Mouse (Mus musculus) hindbrain, embryonic 16.5 days (tissue): Measurements from ENCODE around the gene Aqp9. TPM values are rescaled to one million over a fixed set of nuclear protein-coding genes. Genes with fewer than 3 reads are reported as not detected.

ENCODE experiments used
- ATAC-seq: fragments of 200-750 bp; cut with Nextera tagmentation; 2 replicates; pipeline ENCODE4 v1.8.0; 2017; ENCODE audit warnings: moderate TSS enrichment, moderate library complexity
- H3K27ac ChIP-seq: fragments of 300-500 bp; sonication (generic); 2 replicates; pipeline ENCODE4 v1.5.1; 2014; ENCODE audit warnings: low read depth, mild to moderate bottlenecking, control low read depth, low read length, moderate library complexity
- H3K27me3 ChIP-seq: fragments of 300-500 bp; sonication (generic); replicated peaks from 2 replicates; pipeline ENCODE4 v1.6.1; 2014; ENCODE audit warnings: low read length; ENCODE audit not compliant: control insufficient read depth, insufficient read depth
- H3K36me3 ChIP-seq: fragments of 300-500 bp; sonication (generic); 2 replicates; pipeline ENCODE4 v1.6.1; 2014; ENCODE audit warnings: mild to moderate bottlenecking, low read length, moderate library complexity, mixed read lengths; ENCODE audit not compliant: control insufficient read depth, insufficient read depth
- H3K4me1 ChIP-seq: fragments of 300-500 bp; sonication (generic); 2 replicates; pipeline ENCODE4 v1.6.1; 2014; ENCODE audit warnings: low read depth, low read length; ENCODE audit not compliant: control insufficient read depth, insufficient read depth
- H3K4me2 ChIP-seq: fragments of 300-500 bp; sonication (generic); 2 replicates; pipeline ENCODE4 v1.6.1; 2014; ENCODE audit warnings: mild to moderate bottlenecking, low read length, control low read depth, moderate library complexity
- H3K4me3 ChIP-seq: fragments of 300-500 bp; sonication (generic); 2 replicates; pipeline ENCODE4 v1.5.1; 2014; ENCODE audit warnings: mild to moderate bottlenecking, low read length, control low read depth, moderate library complexity
- H3K9ac ChIP-seq: fragments of 300-500 bp; sonication (generic); 2 replicates; pipeline ENCODE4 v1.6.1; 2014; ENCODE audit warnings: low read depth, mild to moderate bottlenecking, control low read depth, low read length, moderate library complexity
- H3K9me3 ChIP-seq: fragments of 300-500 bp; sonication (generic); 2 replicates; pipeline ENCODE4 v1.6.1; 2014; ENCODE audit warnings: mild to moderate bottlenecking, low read length, moderate library complexity; ENCODE audit not compliant: control insufficient read depth
- WGBS: fragments of 180-500 bp; shearing (Covaris S2); extraction: QIAGEN DNeasy Blood & Tissue Kit; methylation state at CpG from one replicate; pipeline ENCODE4 v1.1.7; 2014; 5-methylcytosine and 5-hydroxymethylcytosine counted together
- polyA plus RNA-seq: library from polyadenylated mRNA; unstranded; fragments of >200 nt; fragmentation: Nextera tagmentation; extraction: Ambion mirVana; gene quantifications from 2 replicates; pipeline ENCODE4 v1.2.1, GENCODE M21; 2015

Gene Aqp9
- polyA plus RNA-seq, 1 experiment from 2014 or later, result 1.9 TPM

DNA sequence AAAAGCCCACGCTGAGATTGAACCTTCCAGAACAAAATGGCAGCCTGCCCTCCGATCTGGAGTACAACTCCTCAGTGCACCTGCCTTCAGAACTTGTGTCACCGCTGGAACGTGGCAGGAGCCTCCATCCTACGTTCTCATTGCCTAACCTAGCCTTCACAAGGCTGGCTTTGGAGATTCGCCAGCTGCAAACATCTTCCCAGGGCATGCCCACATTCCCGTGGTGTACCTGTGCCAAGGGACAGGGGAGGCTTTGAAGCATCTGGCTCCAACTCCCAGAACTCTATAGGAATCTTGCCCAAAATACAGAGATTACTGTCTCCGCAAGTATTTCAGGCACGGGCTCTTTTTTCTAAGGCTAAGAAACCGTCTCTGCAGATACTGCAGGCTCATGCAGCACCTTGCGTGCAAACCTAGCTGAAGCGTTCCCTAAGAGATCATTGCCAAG is 92.3 kb downstream of the Aqp9 start:
- Histone ChIP-seq H3K4me1 (no peaks in the 10 kb centered on the region), H3K4me2 (no peak overlapping the region), H3K4me3 (no peak overlapping the region), H3K36me3 (no peaks in the 10 kb centered on the region), H3K9ac (no peak overlapping the region), H3K27ac (no peak overlapping the region), H3K9me3 (no peaks in the 10 kb centered on the region), H3K27me3 (no peaks in the 10 kb centered on the region)
- 78% methylated on average over 12 of the region's 12 CpGs for WGBS
- ATAC-seq, result no peak

DNA sequence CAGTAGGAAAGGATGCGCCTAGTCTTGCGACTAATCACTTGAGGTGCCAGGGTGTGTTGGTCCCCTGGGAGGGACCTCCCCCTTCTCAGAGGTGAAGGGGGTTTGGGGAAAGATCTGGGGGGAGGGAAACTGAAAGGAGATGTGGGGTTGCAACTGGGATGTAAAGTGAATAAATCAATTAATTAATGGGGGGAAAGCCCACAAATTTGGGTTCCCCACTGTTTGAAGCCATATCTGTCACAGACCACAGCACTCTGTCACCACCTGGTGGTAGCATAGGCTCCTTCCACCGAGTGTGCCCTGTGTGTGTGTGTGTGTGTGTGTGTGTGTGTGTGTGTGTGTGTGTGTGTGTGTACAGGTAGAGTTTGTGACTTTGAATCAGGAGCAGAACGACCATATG is 94.7 kb downstream of the Aqp9 start:
- ATAC-seq, result no peak
- no peaks in the 10 kb centered on the region for H3K4me1 ChIP-seq
- H3K27me3 ChIP-seq, result no peaks in the 10 kb centered on the region
- no peaks in the 10 kb centered on the region for H3K36me3 ChIP-seq
- H3K9ac ChIP-seq, result no peak overlapping the region
- H3K27ac ChIP-seq, result no peak overlapping the region
- 68% methylated on average over 4 of the region's 4 CpGs for WGBS
- no peaks in the 10 kb centered on the region for H3K9me3 ChIP-seq
- H3K4me2 ChIP-seq, result no peak overlapping the region
- no peak overlapping the region for H3K4me3 ChIP-seq

DNA sequence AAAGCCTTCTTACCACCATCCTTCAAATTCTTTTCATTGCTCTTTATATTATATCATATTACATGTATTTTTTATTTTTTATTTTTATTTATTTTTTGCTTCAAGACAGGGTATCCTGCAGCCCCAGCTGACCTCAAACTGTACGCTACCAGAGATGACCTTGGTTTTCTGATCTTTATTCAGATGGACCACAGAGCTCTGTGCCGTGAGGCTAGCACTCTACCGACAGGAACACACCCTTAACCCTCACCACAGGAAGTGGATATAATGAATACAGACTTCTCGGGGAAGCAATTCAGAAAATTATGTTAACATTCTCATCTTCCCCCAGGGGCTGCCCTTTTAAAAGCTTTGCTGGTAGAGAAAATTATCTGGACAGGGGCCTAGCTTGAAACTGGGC is 95.4 kb downstream of the Aqp9 start:
- no peaks in the 10 kb centered on the region for H3K9me3 ChIP-seq
- H3K4me3 ChIP-seq, result no peak overlapping the region
- H3K27ac ChIP-seq, result no peak overlapping the region
- H3K4me1 ChIP-seq, result no peaks in the 10 kb centered on the region
- H3K36me3 ChIP-seq, result no peaks in the 10 kb centered on the region
- no peak overlapping the region for H3K4me2 ChIP-seq
- no peak for ATAC-seq
- 49% methylated on average over 4 of the region's 4 CpGs for WGBS
- H3K27me3 ChIP-seq, result no peaks in the 10 kb centered on the region
- H3K9ac ChIP-seq, result no peak overlapping the region

DNA sequence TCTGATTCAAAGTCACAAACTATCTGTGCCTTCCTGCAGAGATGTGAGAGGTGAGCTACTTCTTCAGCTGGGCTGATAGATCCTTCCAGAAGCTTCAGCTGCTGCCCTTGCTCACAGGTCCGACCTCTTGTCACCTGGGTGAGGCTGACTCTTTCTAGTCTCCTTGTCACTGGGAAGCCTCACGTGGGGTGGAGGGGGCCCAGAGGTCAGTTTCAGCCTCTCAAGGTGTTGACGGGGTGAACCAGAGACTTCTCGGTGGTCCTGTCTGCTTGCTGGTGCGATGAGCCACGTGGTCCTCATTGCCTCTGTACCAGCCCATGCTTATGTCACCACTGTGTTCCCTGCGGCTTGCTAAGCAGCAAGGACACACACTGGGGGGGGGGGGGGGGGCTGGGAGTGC is 96.0 kb downstream of the Aqp9 start:
- ATAC-seq, result no peak
- Histone ChIP-seq H3K27ac (no peak overlapping the region), H3K4me1 (no peaks in the 10 kb centered on the region), H3K4me3 (no peak overlapping the region), H3K9me3 (no peaks in the 10 kb centered on the region), H3K36me3 (no peaks in the 10 kb centered on the region), H3K9ac (no peak overlapping the region), H3K27me3 (no peaks in the 10 kb centered on the region; the same call in 1 of the 2 replicates), H3K4me2 (no peak overlapping the region)
- 69% methylated on average over 7 of the region's 7 CpGs for WGBS

DNA sequence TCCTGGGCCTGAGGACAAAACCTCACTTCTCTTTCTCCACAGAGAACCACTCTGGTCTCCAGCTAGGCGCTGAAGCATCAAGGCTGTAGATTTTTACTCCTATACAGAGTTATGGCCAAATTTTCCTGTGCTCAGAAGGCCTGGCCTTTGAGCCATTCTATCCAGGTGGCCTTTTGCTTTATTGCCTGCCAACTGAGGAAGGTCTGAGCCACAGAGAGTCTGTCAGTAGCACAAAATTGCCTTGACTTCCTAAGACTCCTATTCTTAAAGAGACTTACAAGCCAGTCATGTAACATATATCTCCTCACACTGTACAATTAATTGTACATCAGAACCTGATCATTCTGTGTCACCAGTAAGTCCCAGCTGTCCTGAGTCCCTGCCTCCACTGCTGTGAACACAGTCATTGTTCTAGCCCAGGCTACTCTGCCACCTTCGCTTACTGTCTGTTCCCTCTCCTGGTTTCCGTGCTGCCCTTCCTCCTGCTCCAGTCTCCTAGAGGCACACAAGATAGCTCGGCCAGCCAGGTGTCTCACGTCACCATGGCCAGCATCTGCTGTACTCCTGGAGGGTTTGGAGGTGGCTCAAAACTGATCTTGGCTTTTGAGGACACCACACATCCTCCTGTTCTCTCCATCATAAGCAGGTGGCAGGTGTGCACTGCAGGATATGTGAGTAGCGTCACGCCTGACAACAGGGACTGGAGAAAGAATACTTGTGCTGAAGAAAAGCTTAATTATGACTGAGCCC is 96.7 kb downstream of the Aqp9 start:
- Histone ChIP-seq H3K9me3 (no peaks in the 10 kb centered on the region), H3K27me3 (no peaks in the 10 kb centered on the region; the same call in 1 of the 2 replicates), H3K4me1 (no peaks in the 10 kb centered on the region), H3K27ac (no peak overlapping the region; the same call in 1 of the 2 replicates), H3K9ac (no peak overlapping the region), H3K4me2 (no peak overlapping the region), H3K4me3 (no peak overlapping the region), H3K36me3 (no peaks in the 10 kb centered on the region)
- no peak for ATAC-seq
- WGBS, result 82% methylated on average over 7 of the region's 7 CpGs

DNA sequence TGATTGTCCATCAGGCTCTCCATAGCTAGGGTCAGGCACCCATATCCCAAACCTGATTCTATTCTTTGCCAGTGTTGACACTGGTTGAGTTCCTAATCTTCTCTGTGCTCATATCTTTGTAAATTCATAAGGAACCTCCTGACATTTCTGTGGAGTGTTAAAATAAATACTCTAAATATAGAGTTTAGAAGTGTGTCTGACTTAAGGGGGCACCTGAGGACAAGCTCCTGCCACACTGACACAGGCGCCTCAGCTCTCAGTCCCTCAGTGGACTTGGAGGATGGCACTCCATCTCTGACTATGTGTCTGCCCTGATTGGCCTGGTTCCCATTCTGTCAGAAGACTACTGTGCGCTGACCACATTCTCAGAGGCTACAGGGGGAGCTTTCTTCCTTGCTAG is 97.9 kb downstream of the Aqp9 start:
- H3K27ac ChIP-seq, result no peak overlapping the region
- no peaks in the 10 kb centered on the region for H3K4me1 ChIP-seq
- WGBS, result 89% methylated on average over 2 of the region's 2 CpGs
- no peaks in the 10 kb centered on the region; the same call in 1 of the 2 replicates for H3K27me3 ChIP-seq
- no peaks in the 10 kb centered on the region for H3K36me3 ChIP-seq
- H3K9me3 ChIP-seq, result no peaks in the 10 kb centered on the region
- H3K4me3 ChIP-seq, result no peak overlapping the region
- no peak overlapping the region for H3K9ac ChIP-seq
- H3K4me2 ChIP-seq, result no peak overlapping the region
- no peak for ATAC-seq

DNA sequence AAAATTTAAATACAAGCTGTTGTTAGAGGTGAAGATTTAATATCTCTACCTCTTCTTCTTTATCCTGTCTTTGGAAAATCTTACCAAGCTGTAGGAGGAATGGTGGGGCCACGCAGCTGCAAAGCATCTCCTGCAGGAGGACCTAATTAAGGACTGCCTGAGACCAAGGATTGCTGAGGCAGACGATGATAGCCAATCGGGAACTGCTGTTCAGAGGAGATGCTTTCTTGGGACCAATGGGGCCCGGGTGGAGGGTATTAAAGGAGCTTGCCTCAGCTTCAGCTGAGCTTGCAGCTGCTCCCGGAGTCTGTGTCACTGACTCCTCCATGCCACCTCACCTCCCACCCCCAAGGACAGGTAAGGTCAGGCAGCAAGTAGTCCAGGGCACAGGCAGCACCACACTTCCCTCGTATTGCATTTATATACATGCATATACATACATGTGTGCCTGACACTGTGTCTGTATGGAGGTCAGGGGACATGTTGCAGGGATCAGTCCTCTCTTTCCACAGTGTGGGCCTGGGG is 99.6 kb downstream of the Aqp9 start:
- H3K4me2 ChIP-seq, result no peak overlapping the region
- no peaks in the 10 kb centered on the region for H3K36me3 ChIP-seq
- no peak for ATAC-seq
- WGBS, result 47% methylated on average over 6 of the region's 6 CpGs
- no peaks in the 10 kb centered on the region; the same call in 1 of the 2 replicates for H3K27me3 ChIP-seq
- no peaks in the 10 kb centered on the region for H3K9me3 ChIP-seq
- no peak overlapping the region for H3K4me3 ChIP-seq
- H3K27ac ChIP-seq, result no peak overlapping the region
- no peak overlapping the region for H3K9ac ChIP-seq
- no peaks in the 10 kb centered on the region for H3K4me1 ChIP-seq

DNA sequence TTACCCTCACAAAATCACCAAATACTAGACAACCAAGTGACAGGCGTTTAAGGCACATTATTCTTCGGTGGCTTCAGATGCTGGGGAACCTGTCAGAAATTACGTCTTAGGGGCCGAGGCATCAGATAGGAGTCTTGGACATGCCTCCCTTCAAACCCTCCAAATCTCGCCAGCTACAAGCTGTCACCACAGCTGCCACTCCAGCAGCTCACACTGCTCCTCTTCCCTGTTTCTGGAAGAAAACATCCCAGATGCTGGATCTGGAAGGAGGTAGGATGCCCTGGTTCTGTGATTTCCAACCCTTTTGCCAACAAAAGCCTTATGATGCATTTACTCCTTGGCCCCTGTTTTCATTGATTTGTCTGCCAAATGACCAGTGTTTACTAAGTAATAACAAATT is 101.3 kb downstream of the Aqp9 start:
- Histone ChIP-seq H3K4me1 (no peaks in the 10 kb centered on the region; the same call in 1 of the 2 replicates), H3K4me2 (no peak overlapping the region), H3K36me3 (no peaks in the 10 kb centered on the region), H3K4me3 (no peak overlapping the region), H3K9ac (no peak overlapping the region), H3K9me3 (no peaks in the 10 kb centered on the region), H3K27ac (no peak overlapping the region), H3K27me3 (no peaks in the 10 kb centered on the region; the same call in 1 of the 2 replicates)
- 77% methylated on average over 5 of the region's 5 CpGs for WGBS
- ATAC-seq, result no peak

DNA sequence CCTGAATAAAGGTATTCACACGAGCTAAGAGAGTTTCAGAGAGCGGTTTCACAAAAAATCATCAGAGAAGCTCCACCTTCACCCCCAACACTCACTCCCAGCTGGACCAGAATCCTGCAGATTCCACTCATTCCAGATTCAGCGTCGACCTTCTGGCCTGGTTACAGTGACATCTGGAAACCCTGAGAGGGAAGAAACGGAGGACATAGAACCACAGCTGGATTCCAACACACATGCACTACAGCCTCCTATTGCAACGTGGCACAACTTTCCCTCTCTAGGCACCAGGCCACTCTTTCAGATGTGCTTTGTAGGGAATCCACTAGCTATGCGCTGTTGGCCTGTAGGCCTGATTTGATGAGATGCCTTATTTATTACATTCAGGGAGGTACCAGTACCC is 102.0 kb downstream of the Aqp9 start:
- H3K27me3 ChIP-seq, result no peaks in the 10 kb centered on the region; the same call in 1 of the 2 replicates
- WGBS, result 78% methylated on average over 7 of the region's 7 CpGs
- ATAC-seq, result no peak
- no peaks in the 10 kb centered on the region for H3K36me3 ChIP-seq
- no peak overlapping the region for H3K4me3 ChIP-seq
- no peak overlapping the region for H3K4me2 ChIP-seq
- H3K9me3 ChIP-seq, result no peaks in the 10 kb centered on the region
- no peak overlapping the region for H3K27ac ChIP-seq
- H3K9ac ChIP-seq, result no peak overlapping the region
- no peaks in the 10 kb centered on the region; the same call in 1 of the 2 replicates for H3K4me1 ChIP-seq
